Mouse (Mus musculus) heart, embryonic 12.5 days (tissue): ENCODE results near the gene Trmt1. TPM values are rescaled to one million over a fixed set of nuclear protein-coding genes. Genes with fewer than 3 reads are reported as not detected.
A peak's percentile ranks its signal among the peaks of the same experiment; 100 is the strongest.

Experiments used
- ATAC-seq: fragments of 200-750 bp; cut with Nextera tagmentation; 2 replicates; pipeline ENCODE4 v1.8.0; 2017; ENCODE audit warnings: moderate TSS enrichment, moderate library complexity; ENCODE audit not compliant: insufficient number of reproducible peaks, low FRiP score
- H3K27ac ChIP-seq: fragments of 300-500 bp; sonication (generic); 2 replicates; pipeline ENCODE4 v1.5.1; 2016; ENCODE audit warnings: mild to moderate bottlenecking, moderate library complexity; ENCODE audit not compliant: poor library complexity, severe bottlenecking
- H3K27me3 ChIP-seq: fragments of 300-500 bp; sonication (generic); replicated peaks from 2 replicates; pipeline ENCODE4 v1.6.1; 2016; ENCODE audit warnings: mild to moderate bottlenecking, moderate library complexity
- H3K36me3 ChIP-seq: fragments of 300-500 bp; sonication (generic); 2 replicates; pipeline ENCODE4 v1.6.1; 2016; ENCODE audit warnings: mild to moderate bottlenecking, moderate library complexity
- H3K4me1 ChIP-seq: fragments of 300-500 bp; sonication (generic); replicated peaks from 2 replicates; pipeline ENCODE4 v1.6.1; 2016; ENCODE audit warnings: mild to moderate bottlenecking
- H3K4me2 ChIP-seq: fragments of 300-500 bp; sonication (generic); 2 replicates; pipeline ENCODE4 v1.6.1; 2016; ENCODE audit warnings: mild to moderate bottlenecking, moderate library complexity
- H3K4me3 ChIP-seq: fragments of 300-500 bp; sonication (generic); 2 replicates; pipeline ENCODE4 v1.5.1; 2016; ENCODE audit warnings: mild to moderate bottlenecking
- H3K9ac ChIP-seq: fragments of 300-500 bp; sonication (generic); 2 replicates; pipeline ENCODE4 v1.6.1; 2016; ENCODE audit warnings: mild to moderate bottlenecking, moderate library complexity
- H3K9me3 ChIP-seq: fragments of 300-500 bp; sonication (generic); replicated peaks from 2 replicates; pipeline ENCODE4 v1.6.1; 2016; ENCODE audit warnings: mild to moderate bottlenecking, moderate library complexity
- WGBS: fragments of 180-500 bp; shearing (Covaris S2); methylation state at CpG from one replicate; pipeline ENCODE4 v1.1.7; 2016; 5-methylcytosine and 5-hydroxymethylcytosine counted together
- polyA plus RNA-seq: library from polyadenylated mRNA; unstranded; fragments of >200 nt; fragmentation: Nextera tagmentation; extraction: Ambion mirVana; gene quantifications from 2 replicates; pipeline ENCODE4 v1.2.1, GENCODE M21; 2016

Gene Trmt1
- polyA plus RNA-seq, 1 experiment from 2014 or later = 49.5 TPM

GRCm38 (mm10) chr8:84695140-84695539 lies 9.0 kb downstream of the Trmt1 start:
- H3K9ac ChIP-seq = no peak overlapping the region
- H3K4me2 ChIP-seq = no peak overlapping the region
- H3K27ac ChIP-seq = no peak overlapping the region
- no peaks in the 10 kb centered on the region for H3K9me3 ChIP-seq
- peaks cover 19% of the 10 kb centered on the region for H3K4me1 ChIP-seq
- peaks cover 85% of the 10 kb centered on the region for H3K36me3 ChIP-seq
- H3K4me3 ChIP-seq = no peak overlapping the region
- no peaks in the 10 kb centered on the region for H3K27me3 ChIP-seq
- WGBS = 86% methylated on average over 6 of the region's 6 CpGs
- ATAC-seq = no peak

GRCm38 (mm10) chr8:84697166-84698130 lies 11.3 kb downstream of the Trmt1 start:
- WGBS = 87% methylated on average over 14 of the region's 14 CpGs
- no peak overlapping the region for H3K4me2 ChIP-seq
- peaks cover 68% of the 10 kb centered on the region for H3K36me3 ChIP-seq

GRCm38 (mm10) chr8:84698288-84698687 lies 12.2 kb downstream of the Trmt1 start:
- no peak overlapping the region for H3K4me2 ChIP-seq
- 0 out of 2 replicates have a peak overlapping the region, but pooled peaks have one; percentile 20 for H3K9ac ChIP-seq
- H3K27me3 ChIP-seq = peaks cover 13% of the 10 kb centered on the region
- peaks cover 59% of the 10 kb centered on the region for H3K36me3 ChIP-seq
- no peak for ATAC-seq
- H3K27ac ChIP-seq = no peak overlapping the region
- WGBS = 91% methylated on average over 5 of the region's 5 CpGs
- no peaks in the 10 kb centered on the region for H3K9me3 ChIP-seq
- no peak overlapping the region for H3K4me3 ChIP-seq
- peaks cover 42% of the 10 kb centered on the region for H3K4me1 ChIP-seq

More at GRCm38 (mm10) chr8:84697166-84698130, 11.3 kb downstream of the Trmt1 start:
- ATAC-seq = no peak
- Histone ChIP-seq H3K27me3 (peaks cover 5% of the 10 kb centered on the region), H3K9me3 (no peaks in the 10 kb centered on the region), H3K4me1 (peaks cover 34% of the 10 kb centered on the region), H3K4me3 (no peak overlapping the region), H3K9ac (0 out of 2 replicates have a peak overlapping the region, but pooled peaks have one; percentile 20), H3K27ac (no peak overlapping the region)

- no peak overlapping the region for H3K9ac ChIP-seq
- peaks cover 47% of the 10 kb centered on the region for H3K4me1 ChIP-seq
- peaks cover 20% of the 10 kb centered on the region for H3K27me3 ChIP-seq
- 76% methylated on average over 9 of the region's 9 CpGs for WGBS
- H3K27ac ChIP-seq = peak overlapping the region; percentile 91
- H3K9me3 ChIP-seq = no peaks in the 10 kb centered on the region
- no peak for ATAC-seq
- H3K4me2 ChIP-seq = peak overlapping the region; percentile 9; the same call in 1 of the 2 replicates
- no peak overlapping the region for H3K4me3 ChIP-seq
- H3K36me3 ChIP-seq = peaks cover 53% of the 10 kb centered on the region
Observed at GRCm38 (mm10) chr8:84698929-84699401, 12.9 kb downstream of the Trmt1 start.

- Histone ChIP-seq H3K36me3 (peaks cover 45% of the 10 kb centered on the region), H3K4me2 (0 out of 2 replicates have a peak overlapping the region, but pooled peaks have one; percentile 3), H3K9ac (no peak overlapping the region), H3K9me3 (no peaks in the 10 kb centered on the region), H3K27me3 (peaks cover 28% of the 10 kb centered on the region), H3K4me1 (peaks cover 57% of the 10 kb centered on the region), H3K27ac (peak overlapping the region; percentile 91), H3K4me3 (no peak overlapping the region)
- 42% methylated on average over 7 of the region's 7 CpGs for WGBS
- 0 out of 2 replicates have a peak, but pooled peaks have one; percentile 3 for ATAC-seq
Observed at GRCm38 (mm10) chr8:84699861-84700322, 13.8 kb downstream of the Trmt1 start.

GRCm38 (mm10) chr8:84700526-84700925 lies 14.4 kb downstream of the Trmt1 start:
- Histone ChIP-seq H3K27ac (peak overlapping the region; percentile 91), H3K36me3 (peaks cover 39% of the 10 kb centered on the region), H3K4me3 (no peak overlapping the region), H3K27me3 (peaks cover 31% of the 10 kb centered on the region), H3K9me3 (no peaks in the 10 kb centered on the region), H3K4me2 (0 out of 2 replicates have a peak overlapping the region, but pooled peaks have one; percentile 3), H3K4me1 (peaks cover 63% of the 10 kb centered on the region), H3K9ac (no peak overlapping the region)
- no peak for ATAC-seq
- WGBS = 77% methylated on average over 5 of the region's 5 CpGs

GRCm38 (mm10) chr8:84700941-84701911 lies 15.1 kb downstream of the Trmt1 start, which contains the start of gene Lyl1:
Gene Lyl1 (plus strand): TSS chr8:84701457.
- 5% methylated on average over 34 of the region's 34 CpGs for WGBS
- Histone ChIP-seq H3K4me2 (peak within 1 kb of the TSS; percentile 66), H3K9ac (peak within 1 kb of the TSS; percentile 79), H3K27ac (peak within 1 kb of the TSS; percentile 91), H3K9me3 (no peaks in the 10 kb centered on the region), H3K4me1 (peaks cover 65% of the 10 kb centered on the region), H3K36me3 (peaks cover 34% of the 10 kb centered on the region), H3K27me3 (peaks cover 33% of the 10 kb centered on the region), H3K4me3 (peak within 1 kb of the TSS; percentile 54)
- peak; percentile 89 for ATAC-seq

- WGBS = 54% methylated on average over 9 of the region's 9 CpGs
- peaks cover 76% of the 10 kb centered on the region for H3K4me1 ChIP-seq
- peak overlapping the region; percentile 79 for H3K9ac ChIP-seq
Observed at GRCm38 (mm10) chr8:84702561-84702960, 16.5 kb downstream of the Trmt1 start.

GRCm38 (mm10) chr8:84702963-84703465 lies 16.9 kb downstream of the Trmt1 start:
- Histone ChIP-seq H3K36me3 (peaks cover 16% of the 10 kb centered on the region), H3K27me3 (peaks cover 46% of the 10 kb centered on the region), H3K4me3 (peak overlapping the region; percentile 54), H3K4me1 (peaks cover 80% of the 10 kb centered on the region), H3K27ac (peak overlapping the region; percentile 91), H3K9ac (peak overlapping the region; percentile 79), H3K4me2 (peak overlapping the region; percentile 66), H3K9me3 (no peaks in the 10 kb centered on the region)
- 76% methylated on average over 6 of the region's 6 CpGs for WGBS
- ATAC-seq = no peak

More at GRCm38 (mm10) chr8:84702561-84702960, 16.5 kb downstream of the Trmt1 start:
- Histone ChIP-seq H3K27ac (peak overlapping the region; percentile 91), H3K9me3 (no peaks in the 10 kb centered on the region), H3K27me3 (peaks cover 42% of the 10 kb centered on the region), H3K4me2 (peak overlapping the region; percentile 66), H3K4me3 (peak overlapping the region; percentile 54), H3K36me3 (peaks cover 20% of the 10 kb centered on the region)
- no peak for ATAC-seq
